8 mouse cellular contexts compared by ENCODE assay signal in genomic region chr1:164248465-164249331, GRCm38 (mm10). TPM values are rescaled to one million over a fixed set of nuclear protein-coding genes. Genes with fewer than 3 reads are reported as not detected.
DNase-seq lines count a peak whose midpoint lies in the region; ATAC-seq lines count a peak whose summit lies in the region.

Gene Slc19a2, plus strand, starts transcription at chr1:164249046.

- peak within 1 kb of the TSS; percentile 91 for H3K4me2 ChIP-seq in heart, embryonic 13.5 days
- H3K4me2 ChIP-seq in liver, embryonic 12.5 days: peak within 1 kb of the TSS; percentile 76
- H3K4me2 ChIP-seq in stomach, embryonic 15.5 days: peak within 1 kb of the TSS; percentile 71

- no peaks in the 10 kb centered on the region for H3K27me3 ChIP-seq in heart, embryonic 13.5 days (replicated peaks)
- no peaks in the 10 kb centered on the region for H3K27me3 ChIP-seq in liver, embryonic 12.5 days (replicated peaks)
- no peaks in the 10 kb centered on the region for H3K27me3 ChIP-seq in stomach, embryonic 15.5 days (replicated peaks)

- no peaks in the 10 kb centered on the region for H3K4me1 ChIP-seq in brown adipose tissue, adult 24 weeks (ENCODE audit: control insufficient read depth, insufficient read depth, insufficient read length, low read length)
- peaks cover 31% of the 10 kb centered on the region for H3K4me1 ChIP-seq in heart, embryonic 13.5 days
- peaks cover 49% of the 10 kb centered on the region for H3K4me1 ChIP-seq in liver, embryonic 12.5 days
- H3K4me1 ChIP-seq in stomach, embryonic 15.5 days: peaks cover 18% of the 10 kb centered on the region

- peak within 1 kb of the TSS; percentile 93 for H3K27ac ChIP-seq in brown adipose tissue, adult 24 weeks (replicated peaks; ENCODE audit: low read depth, low read length)
- H3K27ac ChIP-seq in heart, embryonic 13.5 days (replicated peaks): peak within 1 kb of the TSS; percentile 89
- peak within 1 kb of the TSS; percentile 79 for H3K27ac ChIP-seq in liver, embryonic 12.5 days
- H3K27ac ChIP-seq in stomach, embryonic 15.5 days: peak within 1 kb of the TSS; percentile 80

- 1% methylated on average over 69 of the region's 79 CpGs for WGBS in heart, embryonic 13.5 days
- under 1% methylated on average over 62 of the region's 79 CpGs for WGBS in liver, embryonic 12.5 days (ENCODE audit: insufficient replicate concordance)
- 1% methylated on average over 53 of the region's 79 CpGs for WGBS in stomach, embryonic 15.5 days

- peak within 1 kb of the TSS; percentile 90 for H3K9ac ChIP-seq in heart, embryonic 13.5 days
- H3K9ac ChIP-seq in liver, embryonic 12.5 days: peak within 1 kb of the TSS; percentile 89
- H3K9ac ChIP-seq in stomach, embryonic 15.5 days: peak within 1 kb of the TSS; percentile 51

- no peaks in the 10 kb centered on the region for H3K9me3 ChIP-seq in heart, embryonic 13.5 days
- no peaks in the 10 kb centered on the region for H3K9me3 ChIP-seq in liver, embryonic 12.5 days (replicated peaks)
- no peaks in the 10 kb centered on the region for H3K9me3 ChIP-seq in stomach, embryonic 15.5 days

- H3K36me3 ChIP-seq in heart, embryonic 13.5 days: no peaks in the 10 kb centered on the region
- H3K36me3 ChIP-seq in liver, embryonic 12.5 days: no peaks in the 10 kb centered on the region
- H3K36me3 ChIP-seq in stomach, embryonic 15.5 days: no peaks in the 10 kb centered on the region

- H3K4me3 ChIP-seq in brown adipose tissue, adult 24 weeks (ENCODE audit: insufficient read depth, low read depth, low read length): peak within 1 kb of the TSS; percentile 82
- peak within 1 kb of the TSS; percentile 86 for H3K4me3 ChIP-seq in heart, embryonic 13.5 days
- peak within 1 kb of the TSS; percentile 82 for H3K4me3 ChIP-seq in liver, embryonic 12.5 days
- H3K4me3 ChIP-seq in stomach, embryonic 15.5 days (replicated peaks): peak within 1 kb of the TSS; percentile 81

- peak; percentile 99 for DNase-seq in CD4-positive, CD25-positive, alpha-beta regulatory T cell, adult 2 months (ENCODE audit: low read depth, low spot score)
- DNase-seq in fat pad, adult 2 months (ENCODE audit: extremely low read depth, low read depth, low spot score): peak; percentile 78
- peak; percentile 99 for DNase-seq in kidney, postnatal 10 days
- peak; percentile 95 to 96 for DNase-seq in natural killer cell, adult 2 months (ENCODE audit: low spot score in 2 of 2)

- peak; percentile 92 for ATAC-seq in heart, embryonic 13.5 days (ENCODE audit: extremely low read depth, insufficient number of reproducible peaks, low FRiP score, low TSS enrichment)
- ATAC-seq in liver, embryonic 12.5 days: peak; percentile 91
- ATAC-seq in stomach, embryonic 15.5 days (ENCODE audit: insufficient read depth, low FRiP score, low read depth): peak; percentile 94

RNA-seq across cellular contexts. Expression of gene Slc19a2, which starts in this region (rescaled TPM):
- polyA plus RNA-seq in brown adipose tissue, adult 24 weeks (2012; ENCODE audit: insufficient read depth, insufficient read length, missing spikeins): 3.5 and 4.1 TPM in 2 replicates
- polyA plus RNA-seq in heart, embryonic 13.5 days (2015; fragmentation: Nextera tagmentation; extraction: Ambion mirVana): 6.6 and 8.7 TPM in 2 replicates
- 24.9 and 26.6 TPM in 2 replicates for polyA plus RNA-seq in liver, embryonic 12.5 days (2016; fragmentation: Nextera tagmentation; extraction: Ambion mirVana)
- polyA plus RNA-seq in stomach, embryonic 15.5 days (2015; fragmentation: Nextera tagmentation; extraction: Ambion mirVana): 15.5 and 17.1 TPM in 2 replicates

Comparison
In these comparisons a context has a peak if more than half of its experiments do, and no peak if none do; other contexts are left out.
1. Peak in every context shown above with its lines: DNase-seq, ATAC-seq, H3K4me3 ChIP-seq and H3K27ac ChIP-seq.